8 mouse cellular contexts compared by ENCODE assay signal in the genomic region with DNA sequence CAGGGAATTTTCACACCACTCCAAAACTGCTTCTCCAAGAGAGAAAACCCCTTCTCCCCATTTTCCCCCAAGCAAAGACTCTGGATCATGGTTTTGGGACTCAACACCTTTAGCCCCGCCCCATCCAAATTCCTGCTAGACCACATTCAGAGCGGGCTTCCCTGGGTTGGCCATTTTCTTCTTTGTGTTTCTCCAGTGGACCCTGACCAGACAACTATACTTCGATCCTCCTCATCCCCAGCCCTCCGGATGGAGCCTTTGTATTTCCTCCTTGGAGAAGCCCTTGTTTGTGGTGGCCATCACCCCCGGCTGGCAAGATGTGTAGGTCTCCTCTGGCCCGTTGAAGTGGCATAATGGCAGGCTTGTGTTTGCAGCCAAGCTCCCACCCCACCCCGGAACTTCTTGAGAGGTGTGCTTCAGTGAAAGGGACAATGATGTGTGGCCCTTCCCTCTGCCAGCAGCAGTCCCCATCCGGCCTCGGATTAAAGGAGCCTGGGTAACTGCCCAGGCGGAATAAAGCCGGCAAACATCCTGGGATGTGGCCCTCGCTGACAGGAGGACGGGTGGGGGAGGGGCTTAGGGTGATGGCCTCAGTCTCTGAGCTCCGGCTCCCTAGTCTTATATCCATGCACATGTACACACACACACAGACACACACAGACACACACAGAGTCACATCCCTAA. TPM values are rescaled to one million over a fixed set of nuclear protein-coding genes. Genes with fewer than 3 reads are reported as not detected.
A peak's percentile ranks its signal among the peaks of the same experiment; 100 is the strongest.
DNase-seq lines count a peak whose midpoint lies in the region; ATAC-seq lines count a peak whose summit lies in the region.

No protein-coding gene starts in this region.

- H3K9ac ChIP-seq in forebrain, embryonic 14.5 days (ENCODE audit: low read length): 0 out of 2 replicates have a peak overlapping the region, but pooled peaks have one; percentile 29

- H3K9me3 ChIP-seq in heart, embryonic 10.5 days: no peaks in the 10 kb centered on the region
- no peaks in the 10 kb centered on the region for H3K9me3 ChIP-seq in forebrain, embryonic 14.5 days (replicated peaks; ENCODE audit: control insufficient read depth, low read length)
- H3K9me3 ChIP-seq in midbrain, embryonic 10.5 days (replicated peaks): no peaks in the 10 kb centered on the region

- H3K36me3 ChIP-seq in heart, embryonic 10.5 days: no peaks in the 10 kb centered on the region
- no peaks in the 10 kb centered on the region for H3K36me3 ChIP-seq in forebrain, embryonic 14.5 days (ENCODE audit: control insufficient read depth, insufficient read depth, low read length)
- no peaks in the 10 kb centered on the region for H3K36me3 ChIP-seq in midbrain, embryonic 10.5 days

- peak; percentile 70 for ATAC-seq in forebrain, embryonic 14.5 days

- no peak overlapping the region; the same call in 1 of the 2 replicates for H3K4me3 ChIP-seq in heart, embryonic 10.5 days
- H3K4me3 ChIP-seq in forebrain, embryonic 14.5 days (ENCODE audit: low read depth, low read length): no peak overlapping the region
- peak overlapping the region; percentile 38 for H3K4me3 ChIP-seq in midbrain, embryonic 10.5 days

- H3K27me3 ChIP-seq in heart, embryonic 10.5 days (ENCODE audit: insufficient read depth, poor library complexity, severe bottlenecking): no peaks in the 10 kb centered on the region
- no peaks in the 10 kb centered on the region for H3K27me3 ChIP-seq in forebrain, embryonic 14.5 days (replicated peaks; ENCODE audit: control insufficient read depth, insufficient read depth, low read length)
- H3K27me3 ChIP-seq in midbrain, embryonic 10.5 days (ENCODE audit: low read depth, poor library complexity, severe bottlenecking): no peaks in the 10 kb centered on the region

- DNase-seq in heart, embryonic 10.5 days (ENCODE audit: low spot score): no peak
- DNase-seq in heart, postnatal 14 days: no peak
- DNase-seq in Muller cell, postnatal 12 days (ENCODE audit: inconsistent ontology term): peak; percentile 77
- DNase-seq in forebrain, embryonic 14.5 days (ENCODE audit: low spot score): peak; percentile 56
- peak; percentile 66 for DNase-seq in midbrain, embryonic 10.5 days (ENCODE audit: low spot score)
- DNase-seq in adrenal gland, postnatal 14 days: no peak
- no peak for DNase-seq in gastrocnemius, postnatal 4 days (ENCODE audit: low spot score in 2 of 2)
- DNase-seq in thymus, postnatal 4 days: no peak

- 29% methylated on average over 14 of the region's 14 CpGs for WGBS in heart, embryonic 10.5 days
- 3% methylated on average over 14 of the region's 14 CpGs for WGBS in forebrain, embryonic 14.5 days
- WGBS in midbrain, embryonic 10.5 days: 7% methylated on average over 14 of the region's 14 CpGs

- intact Hi-C loops in heart, postnatal 14 days (cut with DNase I): no loop called here

- H3K27ac ChIP-seq in heart, embryonic 10.5 days: peak overlapping the region; percentile 19; the same call in 1 of the 2 replicates
- H3K27ac ChIP-seq in forebrain, embryonic 14.5 days (ENCODE audit: low read depth, low read length): peak overlapping the region; percentile 44; the same call in 1 of the 2 replicates
- H3K27ac ChIP-seq in midbrain, embryonic 10.5 days (replicated peaks): peak overlapping the region; percentile 85

- H3K4me2 ChIP-seq in forebrain, embryonic 14.5 days (ENCODE audit: low read length): peak overlapping the region; percentile 21

- H3K4me1 ChIP-seq in heart, embryonic 10.5 days: peaks cover 23% of the 10 kb centered on the region
- peaks cover 25% of the 10 kb centered on the region for H3K4me1 ChIP-seq in forebrain, embryonic 14.5 days (ENCODE audit: control insufficient read depth, insufficient read depth, low read length)
- H3K4me1 ChIP-seq in midbrain, embryonic 10.5 days: peaks cover 53% of the 10 kb centered on the region

RNA-seq across cellular contexts. Expression of a gene that starts 46.8 kb away (rescaled TPM):
- polyA plus RNA-seq in heart, embryonic 10.5 days (2016; fragmentation: Nextera tagmentation; extraction: Ambion mirVana): 3.0 and 3.9 TPM in 2 replicates
- total RNA-seq in heart, postnatal 14 days (2021): 1 to 10 TPM in 1 of 2 experiments, under 1 TPM in 1; 0.98 to 1.2 TPM
- 10.4 and 11.1 TPM in 2 replicates for polyA plus RNA-seq in forebrain, embryonic 14.5 days (2014; fragmentation: Nextera tagmentation; extraction: Ambion mirVana)
- 5.0 and 5.3 TPM in 2 replicates for polyA plus RNA-seq in midbrain, embryonic 10.5 days (2016; fragmentation: Nextera tagmentation; extraction: Ambion mirVana)
- 38.7 and 52.9 TPM in 2 replicates for total RNA-seq in adrenal gland, postnatal 14 days (2021)
- 1 to 10 TPM; 1.3 to 2.3 TPM for total RNA-seq in gastrocnemius, postnatal 4 days (2021)

Comparison
In these comparisons a context has a peak if more than half of its experiments do, and no peak if none do; other contexts are left out.
1. DNase-seq: peak in Muller cell, postnatal 12 days (single experiment), forebrain, embryonic 14.5 days (single experiment) and midbrain, embryonic 10.5 days (single experiment); none in heart, embryonic 10.5 days (single experiment), heart, postnatal 14 days (0 of 2), adrenal gland, postnatal 14 days (single experiment), gastrocnemius, postnatal 4 days (0 of 2) and thymus, postnatal 4 days (single experiment).
2. H3K27ac ChIP-seq: peak in every context shown above with its lines; median percentile 85 in midbrain, embryonic 10.5 days; 44 in forebrain, embryonic 14.5 days; 19 in heart, embryonic 10.5 days.
3. RNA of a gene that starts 46.8 kb away (total RNA-seq): 38.7 to 52.9 TPM in adrenal gland, postnatal 14 days; 1.3 to 2.3 TPM in gastrocnemius, postnatal 4 days and 0.98 to 1.2 TPM in heart, postnatal 14 days; every median in the first group is over 10 times any median in the second.